Mouse (Mus musculus): Measurements from ENCODE around the gene Dnajb4.
"Not testable (repeated sequence)": the region's sequence is repeated elsewhere in the genome, so short reads cannot be mapped to it uniquely, and the experiment has no call there.

Gene Dnajb4

DNA sequence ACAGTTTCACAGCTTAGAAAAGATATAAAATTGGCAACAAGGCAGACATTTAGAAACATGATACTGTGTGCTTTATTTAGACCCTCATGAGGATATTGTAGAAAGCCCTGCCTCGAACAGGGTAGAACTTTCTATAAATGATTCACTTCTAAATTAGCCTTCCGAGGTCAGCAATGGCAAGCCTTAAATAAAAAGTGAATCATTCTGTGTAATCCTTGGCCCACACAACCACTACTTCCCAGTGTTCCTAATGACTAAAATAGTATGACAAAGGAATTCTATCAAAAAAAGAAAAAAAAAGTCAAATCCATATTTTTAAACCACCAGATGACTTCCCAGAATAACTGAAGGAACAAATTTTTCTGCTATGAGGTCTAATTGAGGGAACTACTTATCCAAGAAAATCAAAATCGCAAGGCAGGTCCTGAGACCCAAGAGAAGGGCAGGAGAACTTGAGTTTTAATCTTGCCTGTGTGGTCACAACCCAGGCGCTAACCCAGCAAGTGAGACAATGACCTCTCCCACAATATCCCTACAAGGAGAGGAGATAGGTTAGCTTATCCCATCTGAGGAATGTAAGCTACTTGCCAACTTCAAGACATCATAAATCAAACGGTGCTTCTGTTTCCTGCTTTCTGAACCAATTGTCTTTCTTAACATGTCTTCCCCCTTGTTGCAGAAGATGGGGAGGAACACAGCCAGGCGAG, 67.0 kb downstream of the Dnajb4 start:
- no peak for DNase-seq

DNA sequence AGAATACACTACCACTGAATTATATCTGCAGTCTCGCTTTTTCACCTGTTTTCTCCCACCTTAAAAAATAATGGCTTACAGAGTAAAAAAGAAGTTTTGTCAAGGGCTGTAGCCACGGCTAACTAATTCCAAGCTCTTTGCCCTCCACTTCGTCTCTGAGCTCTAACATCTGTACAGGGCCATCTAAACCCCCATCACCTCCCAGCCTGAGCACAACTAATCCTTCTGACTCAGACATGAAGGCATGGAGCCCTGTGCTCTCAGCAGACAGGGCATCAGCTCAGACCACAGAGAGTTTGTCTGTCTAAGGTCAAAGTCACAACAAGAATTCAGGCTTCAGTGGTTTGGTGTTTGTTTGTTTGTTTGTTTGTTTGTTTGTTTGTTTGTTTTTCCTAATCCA, 68.0 kb downstream of the Dnajb4 start:
- DNase-seq, result no peak

DNA sequence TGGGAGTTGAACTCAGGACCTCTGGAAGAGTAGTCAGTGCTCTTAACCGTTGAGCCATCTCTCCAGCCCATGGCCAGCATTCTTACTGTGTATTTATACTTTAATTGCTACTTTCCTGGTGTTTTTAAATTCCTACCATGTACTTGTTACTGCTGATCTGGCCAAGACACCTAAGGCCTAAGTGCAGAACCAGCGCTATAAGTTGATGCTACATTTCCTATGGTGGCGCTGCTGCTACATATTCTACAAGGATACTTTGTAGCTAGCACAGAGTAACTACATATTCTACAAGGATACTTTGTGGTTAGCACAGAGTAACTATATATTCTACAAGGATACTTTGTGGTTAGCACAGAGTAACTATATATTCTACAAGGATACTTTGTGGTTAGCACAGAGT, 70.8 kb downstream of the Dnajb4 start:
- not testable (repeated sequence) for DNase-seq

DNA sequence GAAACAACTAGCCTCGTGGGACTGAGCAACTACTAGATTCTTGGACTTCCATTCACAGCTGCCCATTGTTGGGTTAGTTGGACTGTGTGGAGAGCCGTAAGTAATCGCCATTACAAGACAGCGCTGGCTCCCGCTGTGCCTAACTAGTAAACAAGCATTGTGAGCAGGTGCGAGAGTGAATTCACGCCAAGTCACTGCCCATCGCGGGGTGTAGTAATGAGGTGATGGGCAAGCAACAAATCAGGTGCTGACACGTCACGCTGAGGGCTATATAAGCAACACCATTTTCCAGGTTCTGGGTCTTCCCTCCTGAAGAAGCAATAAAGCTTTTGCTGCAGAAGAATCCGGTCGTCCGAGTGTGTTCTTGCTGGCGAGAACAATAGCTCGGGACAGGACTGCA, 74.0 kb downstream of the Dnajb4 start:
- DNase-seq, result not testable (repeated sequence)

DNA sequence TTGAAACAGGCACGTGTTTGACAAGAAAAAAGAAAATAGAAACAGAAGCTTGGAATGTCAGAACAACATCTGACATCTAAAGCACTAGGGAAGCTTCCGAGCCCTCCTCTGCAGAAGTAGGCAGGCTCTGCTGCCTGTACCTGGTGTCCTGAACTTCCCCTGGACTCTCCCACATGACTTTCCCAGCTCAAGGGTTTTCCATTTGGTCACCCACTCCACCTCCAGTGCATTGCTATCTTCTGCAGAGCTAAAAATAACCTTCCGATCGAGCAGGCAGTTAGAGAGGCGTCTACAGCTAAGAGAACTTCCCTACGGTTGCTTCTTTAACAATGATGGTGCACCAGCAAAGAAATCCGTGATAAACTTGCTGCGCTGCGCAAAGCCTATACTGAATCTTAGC, 76.5 kb downstream of the Dnajb4 start:
- no peak for DNase-seq

DNA sequence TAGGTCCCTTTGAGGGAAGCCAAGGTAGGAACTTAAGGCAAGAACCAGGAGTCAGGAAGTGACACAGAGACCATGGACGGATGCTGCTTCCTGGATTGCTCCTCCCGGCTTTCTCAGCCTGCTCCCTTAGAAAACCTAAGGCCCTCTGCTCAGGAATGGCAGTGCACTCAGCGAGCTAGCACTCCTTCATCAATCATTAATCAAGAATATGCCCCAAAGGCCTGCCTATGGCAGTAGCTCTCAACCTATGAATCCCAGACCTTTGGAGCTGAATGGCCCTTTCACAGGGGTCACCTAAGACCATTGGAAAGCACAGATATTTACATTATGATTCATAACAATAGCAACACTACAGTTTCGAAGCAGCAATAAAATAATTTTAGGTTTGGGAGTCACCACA, 79.1 kb downstream of the Dnajb4 start:
- no peak for DNase-seq

DNA sequence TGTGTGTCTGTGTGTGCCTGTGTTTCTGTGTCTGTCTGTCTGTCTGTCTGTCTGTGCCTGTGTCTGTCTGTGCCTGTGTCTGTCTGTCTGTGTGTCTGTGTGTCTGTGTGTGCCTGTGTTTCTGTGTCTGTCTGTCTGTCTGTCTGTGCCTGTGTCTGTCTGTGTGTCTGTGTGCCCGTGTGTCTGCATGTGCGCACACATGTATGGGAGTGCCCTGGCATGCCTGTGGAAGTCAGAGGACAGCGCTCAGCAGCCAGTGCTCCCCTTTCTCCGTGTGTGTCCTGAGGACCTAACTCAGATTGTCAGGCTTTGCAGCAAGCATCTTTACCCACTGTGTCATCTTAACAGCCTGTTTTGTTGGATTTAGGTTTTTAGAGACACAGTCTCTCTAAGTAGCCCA, 80.7 kb downstream of the Dnajb4 start:
- DNase-seq, result not testable (repeated sequence)

DNA sequence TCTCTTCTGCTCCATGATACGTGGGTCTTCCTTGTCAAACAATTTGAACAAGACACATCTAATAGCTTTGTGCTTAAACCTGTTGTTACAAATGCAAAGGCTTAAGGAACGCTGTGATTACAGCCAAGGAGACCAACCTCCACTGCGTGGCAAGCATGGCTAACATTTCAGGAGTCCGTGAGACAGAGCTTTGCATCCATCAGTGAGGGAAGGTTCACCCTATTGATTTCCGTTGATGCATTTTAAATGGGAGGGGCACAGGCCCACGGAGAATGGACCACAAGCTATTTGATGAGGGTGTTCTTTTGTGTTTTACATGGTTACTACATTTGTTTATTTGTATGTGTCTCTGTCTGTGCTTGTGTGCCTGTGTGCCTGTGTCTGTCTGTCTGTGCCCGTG, 81.5 kb downstream of the Dnajb4 start:
- no peak for DNase-seq

Data from right cerebral cortex, postnatal 4 days (tissue).